Mouse (Mus musculus) megakaryocyte, embryonic 14.5 days (primary cell): ENCODE data around the gene Ispd.

ENCODE experiments used
- FLI1 ChIP-seq: IDR thresholded peaks from 2 replicates; pipeline ENCODE4 v1.6.1; 2012; ENCODE audit warnings: low read length, inconsistent platforms, mixed read lengths
- GATA1 ChIP-seq: IDR thresholded peaks from 3 replicates; pipeline ENCODE4 v1.6.1; 2012; ENCODE audit warnings: mixed read lengths, low read length, inconsistent platforms, borderline replicate concordance

- no peak for TF ChIP-seq GATA1
- TF ChIP-seq FLI1, result no peak
Observed at GRCm38 (mm10) chr12:36456002-36456401, 74.8 kb downstream of the Ispd start.
